Mouse (Mus musculus) kidney, postnatal 36 days (tissue): ENCODE measurements around the gene Isy1.

ENCODE experiments used
- DNase-seq, 2 experiments: peaks; one replicate each; pipeline ENCODE4 v3.0.0; 2021 to 2022; ENCODE audit warnings: mixed read lengths in 2 of 2

Isy1 gene

DNA sequence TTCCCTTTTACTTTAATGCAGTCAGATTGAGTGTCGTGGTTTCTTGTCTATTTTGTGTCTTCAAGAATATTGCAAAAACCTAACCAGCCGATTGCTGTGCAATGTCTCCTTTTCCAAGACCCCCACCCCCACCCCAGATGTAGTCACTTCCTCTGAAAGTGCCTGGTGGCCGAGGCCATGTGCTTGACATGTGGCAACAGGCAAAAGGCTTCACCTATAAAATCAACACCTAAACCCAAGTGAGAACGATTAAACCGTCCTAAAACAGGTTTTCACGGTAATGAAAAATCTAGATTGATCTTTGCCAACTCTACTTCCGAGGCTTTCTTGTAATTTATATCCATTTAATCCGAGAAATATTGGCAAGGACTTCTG lies 11.2 kb upstream of the Isy1 start:
- no peak for DNase-seq

DNA sequence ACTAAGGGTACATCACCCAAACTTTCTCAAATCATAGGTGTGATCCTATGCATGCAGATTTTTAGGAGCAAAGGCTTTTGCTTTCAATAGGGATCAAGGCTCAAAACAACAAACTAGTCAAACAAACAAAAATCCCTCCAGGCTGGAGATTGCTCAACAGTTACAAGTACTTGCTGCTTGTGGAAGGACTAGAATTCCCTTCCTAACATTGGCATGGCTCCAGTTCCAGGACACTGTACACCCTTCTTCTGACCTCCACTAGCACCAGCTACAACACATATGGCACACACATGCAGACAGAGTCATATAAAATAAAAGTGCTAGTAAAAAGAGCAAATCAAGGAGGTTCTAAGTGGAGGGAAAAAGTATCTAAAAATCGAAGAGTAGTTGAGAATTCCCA lies 8.2 kb upstream of the Isy1 start:
- peak in 1 of 2 experiments; percentile 31 for DNase-seq

DNA sequence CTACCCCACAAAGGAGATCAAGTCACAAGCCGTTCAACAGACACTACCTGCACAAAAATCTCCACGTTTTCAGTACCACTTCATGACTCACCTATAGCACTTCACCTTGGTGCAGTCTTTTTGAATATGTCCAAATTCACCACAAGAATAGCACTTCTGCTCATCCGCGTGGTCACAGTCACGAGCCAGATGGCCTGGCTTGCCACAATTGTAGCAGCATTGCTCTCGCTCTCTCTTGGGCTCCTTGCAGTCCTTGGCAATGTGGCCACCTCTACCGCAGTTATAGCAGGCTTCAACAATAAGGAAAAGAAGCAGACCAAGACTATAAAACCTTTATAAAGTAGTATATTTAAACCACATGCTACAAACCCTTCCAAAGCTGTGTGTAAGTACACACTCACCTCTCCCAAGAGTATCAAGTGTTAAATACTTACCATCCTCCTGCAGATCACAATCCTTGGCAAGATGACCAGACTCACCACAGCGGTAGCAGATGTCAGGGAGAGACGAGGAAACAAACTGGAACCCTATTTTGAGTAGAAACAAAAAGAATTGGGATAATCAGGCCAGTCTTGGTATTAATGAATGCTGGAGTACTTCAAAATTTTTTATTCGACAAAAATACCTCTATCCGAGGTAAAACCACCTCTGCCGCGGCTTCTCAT lies 6.6 kb upstream of the Isy1 start:
- no peak for DNase-seq

DNA sequence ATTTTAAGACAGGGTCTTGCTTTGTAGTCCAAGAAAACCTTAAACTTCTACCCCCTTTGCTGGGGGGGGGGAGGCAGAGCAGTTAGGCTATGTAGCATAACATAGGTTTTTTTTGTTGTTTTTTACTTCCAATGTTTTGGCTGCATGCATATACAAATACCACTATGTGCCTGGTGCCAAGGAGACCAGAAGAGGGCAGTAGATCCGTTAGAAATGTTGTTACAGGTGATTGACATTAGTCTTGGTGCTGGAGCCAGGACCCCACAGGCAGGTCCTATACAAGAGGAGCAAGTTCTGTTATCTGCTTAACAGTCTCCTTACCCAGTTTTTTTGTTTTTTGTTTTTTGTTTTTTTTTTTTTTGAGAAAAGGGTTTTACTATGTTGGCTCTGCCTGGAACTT lies 3.7 kb upstream of the Isy1 start:
- peak in 1 of 2 experiments; percentile 33 for DNase-seq

DNA sequence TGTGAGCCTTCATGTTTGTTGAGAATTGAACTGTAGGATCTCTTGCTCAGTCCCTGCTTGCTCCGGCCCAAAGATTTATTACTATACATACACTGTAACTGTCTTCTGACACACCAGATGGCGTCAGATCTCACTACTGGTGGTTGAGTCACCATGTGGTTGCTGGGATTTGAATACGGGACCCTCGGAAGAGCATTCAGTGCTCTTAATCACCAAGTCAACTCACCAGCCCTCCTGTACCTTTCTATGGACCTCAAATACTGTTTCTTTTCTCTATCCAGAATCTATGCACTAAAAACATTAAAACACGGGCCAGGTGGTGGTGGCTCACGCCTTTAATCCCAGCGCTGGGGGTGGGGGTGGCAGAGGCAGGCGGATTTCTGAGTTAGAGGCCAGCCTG lies 3.0 kb upstream of the Isy1 start:
- no peak for DNase-seq

DNA sequence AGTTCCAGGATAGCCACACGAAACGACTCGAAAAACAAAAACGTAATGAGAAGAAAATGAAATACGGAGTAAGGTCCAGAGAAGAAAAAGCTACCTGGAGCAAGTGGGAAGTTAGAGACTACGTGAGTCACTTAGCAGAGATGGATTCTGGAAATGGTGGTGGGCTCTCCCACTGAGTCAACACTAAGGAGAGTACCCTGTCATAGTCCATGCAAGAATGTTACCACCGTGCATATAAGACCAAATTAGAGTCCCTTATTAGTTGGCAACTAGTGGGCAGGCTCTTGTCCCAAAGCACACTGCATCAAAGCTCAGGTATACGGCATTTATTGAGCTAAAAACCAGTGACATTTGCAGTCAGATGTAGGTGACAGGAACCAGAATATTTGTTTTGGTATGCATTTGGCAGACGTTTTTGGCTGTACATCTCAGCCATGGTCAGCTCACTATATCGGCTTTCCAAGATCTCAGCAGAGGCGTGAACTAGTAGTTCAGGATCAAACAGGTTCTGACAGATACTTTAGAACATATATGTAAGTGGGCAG lies 1.3 kb upstream of the Isy1 start:
- no peak for DNase-seq

DNA sequence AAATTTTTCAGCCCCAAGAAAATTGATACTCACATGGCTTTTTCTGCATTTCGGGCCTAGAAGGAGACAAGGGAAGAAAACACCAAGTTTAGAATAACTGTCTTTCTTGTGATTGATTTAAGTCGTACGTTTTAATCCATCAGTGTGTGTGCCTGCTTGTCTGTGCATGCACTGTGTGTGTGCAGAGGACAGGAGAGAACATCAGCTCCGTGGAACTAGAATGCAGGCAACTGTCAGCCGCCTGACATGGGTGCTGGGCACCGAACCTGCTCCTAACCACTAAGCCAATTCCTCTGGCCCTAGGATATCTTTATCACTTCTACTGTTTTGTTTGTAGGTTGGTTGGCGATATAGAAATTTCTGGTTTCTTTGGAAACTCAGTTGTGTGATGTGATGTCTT lies 2.9 kb downstream of the Isy1 start, which contains the start of gene Gm45140:
Gene Gm45140 (minus strand): TSS at position 101 of the 400 bp plus-strand sequence.
- no peak for DNase-seq

DNA sequence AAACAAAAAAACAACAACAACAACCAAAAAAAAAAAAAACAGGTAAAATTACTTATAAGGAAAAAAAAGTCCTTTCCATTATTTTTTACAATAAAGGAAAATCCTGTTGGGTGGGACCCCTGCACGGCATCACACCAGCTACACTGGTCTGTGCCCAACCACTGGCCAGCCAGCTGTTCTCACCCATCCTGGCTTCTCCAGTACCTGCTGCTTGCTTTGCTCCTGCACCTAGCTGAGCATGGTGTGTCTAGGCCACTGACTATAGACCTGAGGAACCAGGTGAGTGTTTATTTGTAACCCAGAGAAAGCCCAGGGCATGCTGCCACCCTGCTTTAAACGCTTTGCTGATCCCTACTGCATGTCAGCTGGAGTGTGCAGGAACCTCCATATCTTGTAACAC lies 18.2 kb downstream of the Isy1 start:
- no peak for DNase-seq

DNA sequence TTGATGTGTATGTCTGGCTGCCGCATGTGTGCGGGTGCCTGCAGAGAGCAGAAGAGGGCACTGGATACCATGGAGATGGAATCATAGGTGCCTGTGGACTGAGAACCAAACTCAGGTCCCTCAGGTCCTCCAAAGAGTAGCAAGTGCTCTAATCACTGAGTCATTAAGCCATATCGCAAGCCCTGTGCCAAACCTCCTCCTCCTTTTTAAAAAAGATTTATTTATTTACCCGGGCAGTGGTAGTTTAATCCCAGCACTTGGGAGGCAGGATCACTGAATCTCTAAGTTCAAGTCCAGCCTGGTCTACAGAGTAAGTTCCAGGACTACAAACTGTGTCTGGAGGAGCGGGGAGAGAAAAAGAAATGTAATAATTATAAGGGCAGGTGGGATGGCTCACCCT lies 24.1 kb downstream of the Isy1 start:
- DNase-seq = no peak

DNA sequence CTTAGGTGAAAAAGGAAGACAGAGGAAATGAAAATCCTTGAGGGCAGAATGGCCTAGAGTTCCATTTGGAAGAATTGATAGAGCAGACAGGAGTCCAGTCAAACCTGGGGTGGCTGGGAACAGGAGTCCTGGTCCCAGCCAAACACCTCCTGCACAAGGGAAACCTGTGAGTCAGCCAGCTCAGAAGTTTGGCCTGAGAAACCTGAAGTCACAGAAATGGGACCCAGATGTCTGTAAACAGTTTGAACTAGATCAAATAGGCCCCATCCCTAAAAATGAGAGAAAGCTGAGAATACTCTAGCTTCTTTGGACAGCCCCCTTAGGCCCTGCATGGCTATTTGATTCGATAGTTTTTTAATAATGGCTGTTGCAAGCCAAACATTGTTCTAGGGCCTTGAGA lies 25.9 kb downstream of the Isy1 start:
- no peak for DNase-seq

DNA sequence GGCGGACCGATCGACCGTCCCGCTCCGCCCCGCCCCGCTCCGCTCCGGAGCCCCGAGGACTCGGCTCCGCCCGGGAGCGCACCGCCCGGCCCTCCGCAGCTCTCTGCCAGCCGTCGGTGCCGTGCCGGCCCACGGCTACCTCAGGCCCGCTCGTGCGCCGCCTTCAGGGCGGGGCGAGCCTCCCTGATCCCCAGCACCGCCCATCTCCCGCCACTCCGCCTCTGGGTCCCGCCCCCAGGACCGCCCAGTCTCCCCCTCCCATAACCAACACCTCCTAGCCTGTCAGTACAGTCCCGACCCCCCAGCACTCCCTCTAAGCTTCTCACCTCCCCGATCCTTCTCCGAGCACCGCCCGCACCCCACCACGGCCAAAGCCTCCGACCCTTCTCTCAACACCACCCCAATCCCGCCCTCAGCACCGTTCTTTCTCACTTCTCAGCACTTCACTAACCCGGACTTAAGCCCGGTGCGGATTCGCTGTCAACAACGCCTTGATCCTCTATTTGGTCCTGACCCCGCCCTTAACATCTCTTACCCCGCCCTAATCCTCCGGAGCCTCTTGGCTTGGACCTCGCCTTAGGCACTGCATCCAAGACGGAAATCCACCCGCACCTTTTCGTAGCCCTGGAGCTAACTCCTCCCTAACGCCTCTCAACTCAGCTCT lies 26.8 kb downstream of the Isy1 start, which contains the start of gene Rab43:
Gene Rab43 (minus strand): TSS at position 490 of the 664 bp plus-strand sequence.
- DNase-seq = peak; percentile 95 to 97

DNA sequence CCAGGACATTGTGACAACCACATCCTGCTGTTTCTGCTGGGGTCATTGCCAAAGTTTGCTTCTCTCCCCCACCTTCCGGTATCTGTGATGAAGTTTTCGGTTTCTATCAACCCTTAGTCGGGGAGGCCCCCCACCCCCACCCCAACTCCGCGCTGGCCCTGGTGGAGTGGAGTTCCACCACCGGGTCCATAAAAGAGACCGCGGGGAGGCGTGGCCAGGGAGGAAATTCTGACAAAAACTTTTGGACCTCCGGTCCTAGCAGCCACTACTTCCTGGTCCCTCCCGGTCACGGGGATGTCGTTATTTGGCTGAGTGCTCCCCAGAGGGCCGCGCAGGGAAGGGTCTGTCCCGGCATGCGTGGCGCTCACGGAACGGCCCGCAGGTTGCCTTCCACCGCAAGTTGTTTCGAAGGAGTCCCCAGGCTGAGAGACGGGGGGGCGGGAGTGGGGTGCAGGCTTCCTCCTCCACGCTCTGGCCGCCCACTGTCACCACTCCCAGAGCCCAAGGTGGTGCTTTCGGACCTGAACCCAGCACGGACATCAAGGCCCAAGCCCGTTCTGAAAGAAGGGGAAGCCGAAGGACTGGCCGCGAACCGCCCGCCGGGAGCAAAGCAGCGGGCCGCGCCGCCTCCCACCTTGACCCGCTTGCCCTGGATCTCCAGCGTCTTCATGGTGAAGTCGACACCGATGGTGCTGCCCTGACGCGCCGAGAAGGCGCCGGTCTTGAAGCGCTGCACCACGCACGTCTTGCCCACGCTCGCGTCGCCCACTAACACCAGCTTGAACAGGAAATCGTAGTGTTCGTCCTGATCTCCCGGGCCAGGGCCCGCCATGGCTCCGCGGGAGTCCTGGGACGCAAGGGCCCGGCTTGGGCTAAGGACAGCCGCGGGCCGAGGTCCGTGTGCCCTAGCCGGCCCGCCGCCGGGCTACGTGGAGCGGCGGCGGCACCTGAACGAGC lies 27.6 kb downstream of the Isy1 start:
- DNase-seq = peak; percentile 86 to 90

DNA sequence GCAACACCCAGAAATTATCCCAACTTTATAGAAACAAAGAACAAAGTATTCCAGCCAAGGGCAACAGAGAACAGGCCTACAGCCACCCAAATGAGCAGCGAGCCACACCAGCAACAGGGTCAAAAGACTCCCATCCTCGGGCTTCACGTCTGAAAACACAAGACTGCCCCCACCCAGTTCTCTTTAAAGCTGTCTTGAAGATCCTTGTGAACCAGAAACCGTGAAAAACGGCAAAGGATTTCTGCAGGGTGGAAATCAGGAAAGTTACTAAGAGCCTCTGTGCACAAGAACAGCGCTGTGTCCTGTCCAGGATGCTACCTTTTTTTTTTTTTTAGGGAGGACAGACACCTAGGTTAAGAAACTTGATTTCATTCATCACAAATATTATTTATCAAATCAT lies 28.3 kb downstream of the Isy1 start:
- DNase-seq = no peak

DNA sequence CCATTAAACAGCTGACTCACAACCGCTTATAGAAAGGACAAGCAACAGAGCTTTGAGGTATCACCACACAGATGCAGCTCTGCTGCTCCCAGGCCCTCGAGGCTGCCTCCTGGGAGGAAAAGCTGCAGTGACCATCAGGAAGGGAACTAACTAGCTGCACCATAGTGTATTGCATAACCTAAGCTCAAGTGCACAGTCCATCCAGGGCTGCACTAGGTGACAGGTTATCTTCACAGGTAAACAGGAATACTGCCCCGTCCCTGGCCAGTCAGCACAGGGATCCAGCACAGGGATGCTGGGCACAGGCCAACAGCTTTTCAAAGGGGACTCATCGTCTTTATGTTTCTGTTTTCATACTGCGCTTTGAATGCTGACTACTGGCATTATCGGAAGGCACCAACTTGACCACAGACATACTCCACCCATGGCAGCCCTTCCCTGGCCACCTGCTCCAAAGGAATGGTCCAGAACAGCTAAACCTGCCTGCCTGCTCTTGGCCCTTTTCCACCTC lies 28.9 kb downstream of the Isy1 start:
- peak; percentile 41 to 54 for DNase-seq

DNA sequence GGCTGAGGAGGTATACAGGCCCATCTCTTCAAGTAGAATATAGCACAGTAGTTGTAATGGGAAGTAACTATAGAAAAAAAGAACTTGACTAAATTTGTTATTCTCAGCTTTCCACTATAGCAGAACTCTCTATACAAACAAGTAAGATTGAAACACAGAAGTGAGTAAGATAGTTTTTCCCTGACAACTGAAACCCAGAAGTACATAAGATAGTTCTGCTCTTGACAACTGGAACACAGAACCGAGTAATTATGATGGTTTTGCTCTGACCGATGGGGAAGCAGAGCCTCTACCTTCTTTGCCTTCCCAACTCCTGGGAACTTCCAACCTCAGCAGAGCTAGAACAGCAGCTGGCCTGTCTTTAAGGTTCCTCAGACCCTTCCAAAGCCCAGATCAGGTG lies 29.5 kb downstream of the Isy1 start:
- no peak for DNase-seq

DNA sequence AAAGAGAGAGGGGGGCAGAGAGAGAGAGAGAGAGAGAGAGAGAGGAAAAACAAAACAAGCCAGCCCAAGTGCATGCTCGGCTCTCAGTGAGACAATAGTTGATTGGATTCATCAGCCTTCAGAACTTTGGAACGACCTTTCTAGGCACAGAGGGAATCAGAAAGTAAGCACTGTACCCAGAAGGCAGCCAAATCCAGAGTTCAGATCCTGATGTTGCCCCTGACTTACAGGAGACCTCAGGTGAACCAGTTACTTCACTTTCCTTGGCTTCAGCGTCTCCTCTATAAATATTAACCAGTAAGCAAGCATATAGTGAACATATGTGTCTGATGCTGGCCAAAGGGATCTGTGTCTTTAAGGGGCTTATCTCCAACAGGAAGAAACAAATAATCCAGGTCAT lies 30.1 kb downstream of the Isy1 start:
- peak in 1 of 2 experiments; percentile 58 for DNase-seq

DNA sequence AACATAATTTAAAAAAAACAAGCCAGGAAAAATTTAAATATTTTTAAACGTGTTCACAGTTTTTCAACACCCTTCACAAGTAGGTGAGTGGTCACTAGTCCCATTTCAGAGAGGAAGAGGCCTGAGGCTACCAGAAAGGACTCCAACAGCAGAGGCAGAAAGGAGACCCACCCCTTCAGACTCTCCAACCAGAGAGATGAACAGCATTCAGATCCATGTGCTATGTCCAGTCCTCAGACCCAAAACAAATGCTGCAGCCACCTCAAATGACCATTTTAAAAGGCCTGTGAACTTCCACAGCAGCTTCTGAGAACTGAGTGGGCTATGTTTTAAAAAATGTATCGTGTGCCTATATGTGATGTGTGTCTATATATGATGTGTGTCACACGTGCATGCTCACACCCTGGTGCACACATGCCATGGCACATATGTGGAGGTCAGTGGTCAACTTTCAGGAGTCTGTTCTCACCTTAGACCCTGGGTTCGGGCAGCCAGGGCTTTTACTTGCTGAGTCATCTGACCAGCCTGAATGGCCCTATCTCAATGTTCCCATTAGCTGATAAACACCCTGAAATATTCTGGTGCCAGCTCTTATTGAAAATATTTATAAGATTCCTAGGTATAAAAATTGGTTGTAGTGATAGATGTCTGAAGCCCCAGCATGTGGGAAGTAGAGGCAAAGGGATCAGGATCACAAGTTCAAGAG lies 30.7 kb downstream of the Isy1 start:
- no peak for DNase-seq

DNA sequence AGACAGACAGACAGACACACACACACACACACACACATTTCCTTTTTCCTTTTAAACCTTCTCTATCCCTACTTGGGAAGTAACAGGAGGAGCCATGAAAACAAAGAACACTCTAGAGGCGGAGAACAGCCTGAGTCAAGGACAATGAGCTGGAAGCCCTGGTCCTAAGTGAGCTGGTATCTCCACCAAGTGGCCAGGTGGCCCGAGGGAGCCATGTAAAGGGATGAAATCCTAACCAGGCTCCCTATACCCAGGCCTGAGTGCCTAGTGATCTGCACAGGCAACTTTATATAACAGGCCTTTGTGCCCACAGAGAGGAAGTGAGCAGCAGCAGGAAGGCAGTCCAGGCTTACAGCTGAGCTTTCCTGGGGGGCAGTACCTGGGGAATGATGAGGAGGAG lies 31.7 kb downstream of the Isy1 start:
- no peak for DNase-seq

DNA sequence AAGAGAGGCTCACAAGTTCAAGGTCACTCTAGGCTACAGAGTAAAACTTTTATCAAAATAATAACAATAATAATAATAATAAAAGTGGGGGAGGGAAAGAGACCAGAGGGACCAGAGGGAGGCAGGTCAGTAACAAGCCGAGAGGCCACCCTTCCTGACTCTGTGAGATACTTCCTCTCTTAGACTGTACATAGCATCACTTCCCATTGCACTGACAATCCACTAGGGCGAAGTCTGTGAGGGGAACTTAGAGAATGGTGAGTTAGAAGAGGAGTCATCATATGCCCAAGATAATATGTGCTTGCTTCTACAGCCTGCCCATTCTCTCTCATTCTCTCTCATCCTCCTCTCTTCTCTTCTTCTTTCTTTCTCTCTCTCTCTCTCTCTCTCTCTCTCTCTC lies 32.6 kb downstream of the Isy1 start:
- DNase-seq = no peak

DNA sequence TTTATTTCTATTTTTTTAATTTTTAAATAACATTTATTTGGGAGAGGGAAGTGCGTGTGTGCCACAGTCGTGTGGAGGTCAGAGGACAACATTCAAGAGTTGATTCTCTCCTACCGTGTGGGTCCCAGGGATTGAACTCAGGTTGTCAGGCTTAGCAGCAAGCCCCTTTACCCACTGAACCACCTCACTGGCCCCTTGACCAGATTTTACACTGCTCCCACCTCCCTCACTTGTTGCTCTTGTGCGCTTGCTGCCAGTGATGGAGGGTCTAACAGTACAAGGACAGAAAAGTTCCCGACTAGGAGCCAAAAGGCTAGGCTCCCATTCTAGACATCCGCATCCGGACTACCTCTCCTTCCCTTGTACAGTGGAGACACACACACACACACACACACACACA lies 33.1 kb downstream of the Isy1 start:
- no peak for DNase-seq

DNA sequence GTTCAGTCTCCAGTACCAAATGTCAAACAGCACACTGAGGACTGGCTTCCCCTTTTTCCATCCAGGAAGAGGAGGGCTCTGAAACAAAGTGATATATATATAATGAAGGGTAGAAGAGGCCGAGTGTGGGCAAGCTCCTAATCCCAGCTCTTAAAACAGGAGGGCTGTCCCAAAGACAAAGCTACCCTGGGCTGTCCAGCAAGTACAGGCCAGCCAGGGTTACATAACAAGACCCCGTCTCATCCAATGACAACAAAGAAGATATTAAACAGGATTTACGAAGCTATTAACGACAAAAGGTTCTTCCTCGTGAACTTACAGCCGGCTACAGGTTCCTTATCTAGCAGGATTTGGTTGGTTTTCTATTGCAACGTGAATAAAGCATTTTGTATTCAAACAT lies 33.7 kb downstream of the Isy1 start:
- no peak for DNase-seq

DNA sequence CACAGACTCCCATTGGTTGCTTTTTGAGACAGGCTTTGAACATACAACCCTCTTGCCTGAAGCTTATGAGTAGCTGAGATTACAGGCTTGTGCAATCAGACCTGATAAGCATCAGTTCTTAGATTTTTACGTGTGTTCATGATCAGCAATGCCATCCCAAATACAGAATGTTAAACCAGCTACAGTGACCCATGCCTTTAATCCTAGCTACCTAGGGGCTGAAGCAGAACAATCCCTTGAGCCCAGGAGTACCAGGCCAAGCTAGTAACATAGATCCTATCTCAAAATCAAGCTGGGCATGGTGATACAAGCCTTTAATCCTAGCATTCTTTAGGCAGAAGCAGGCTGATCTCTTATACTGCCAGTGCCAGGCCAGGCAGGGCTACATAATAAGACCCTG lies 34.6 kb downstream of the Isy1 start:
- DNase-seq = no peak
